Mouse (Mus musculus): ENCODE data around the gene Chd6.

The Chd6 gene

DNA sequence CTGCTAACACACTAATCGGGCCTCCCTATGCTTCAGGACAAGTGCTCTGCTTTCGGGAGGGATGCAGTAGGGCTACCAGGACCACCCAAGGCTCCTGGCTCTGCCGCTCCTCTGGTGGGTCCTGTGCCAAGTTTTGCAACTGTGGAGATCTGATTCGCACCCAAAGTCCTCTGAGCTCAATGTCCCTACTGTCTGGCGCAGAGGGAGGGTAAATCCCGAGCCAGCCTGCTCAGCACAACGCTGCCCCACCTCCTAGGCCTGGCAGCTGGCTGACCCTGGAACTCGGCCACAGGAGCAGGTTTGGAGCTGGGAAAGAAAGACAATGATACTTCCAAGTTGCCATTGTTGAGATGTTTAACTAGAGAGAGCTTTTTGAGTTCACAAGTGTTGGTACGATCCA lies 183.7 kb downstream of the Chd6 start:
- no peak for DNase-seq

DNA sequence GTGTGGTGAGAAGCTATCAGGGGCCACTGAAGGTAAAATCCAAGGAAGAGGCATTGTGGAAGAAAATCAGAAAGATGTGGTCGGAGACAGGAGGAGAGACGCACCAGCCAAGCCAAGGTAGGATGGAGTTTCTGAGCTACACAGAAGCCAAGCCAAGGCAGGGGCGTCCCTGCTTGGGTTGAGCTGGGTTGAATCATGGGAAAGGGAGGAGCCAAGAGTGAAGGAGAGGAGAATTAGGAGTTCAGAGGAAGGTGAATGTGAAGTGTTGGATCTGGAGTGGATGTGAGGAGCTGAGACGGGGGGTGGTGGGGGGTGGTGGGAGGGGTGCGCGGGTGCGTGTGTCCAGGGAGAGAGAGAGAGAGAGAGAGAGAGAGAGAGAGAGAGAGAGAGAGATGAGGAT lies 187.6 kb downstream of the Chd6 start:
- DNase-seq = no peak

DNA sequence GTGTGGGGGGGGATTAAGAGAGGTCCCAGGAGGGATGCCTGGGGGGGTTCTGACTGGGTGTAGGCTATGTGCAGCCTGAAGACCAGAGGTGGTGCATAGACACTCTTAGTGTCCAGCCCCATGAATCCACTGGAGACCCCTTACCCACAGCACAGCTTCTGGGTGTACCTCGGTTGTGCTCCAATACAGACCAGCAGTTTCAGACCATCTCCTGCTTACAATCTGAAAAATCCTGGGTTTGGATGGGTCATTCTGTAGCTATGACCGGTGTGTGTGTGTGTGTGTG lies 190.0 kb downstream of the Chd6 start:
- DNase-seq = no peak

GRCm38 (mm10) chr2:160918154-160918929 lies 190.5 kb downstream of the Chd6 start:
- no peak for DNase-seq

GRCm38 (mm10) chr2:160917313-160917712 lies 191.6 kb downstream of the Chd6 start:
- no peak for DNase-seq

GRCm38 (mm10) chr2:160916714-160917113 lies 192.2 kb downstream of the Chd6 start:
- DNase-seq = no peak

DNA sequence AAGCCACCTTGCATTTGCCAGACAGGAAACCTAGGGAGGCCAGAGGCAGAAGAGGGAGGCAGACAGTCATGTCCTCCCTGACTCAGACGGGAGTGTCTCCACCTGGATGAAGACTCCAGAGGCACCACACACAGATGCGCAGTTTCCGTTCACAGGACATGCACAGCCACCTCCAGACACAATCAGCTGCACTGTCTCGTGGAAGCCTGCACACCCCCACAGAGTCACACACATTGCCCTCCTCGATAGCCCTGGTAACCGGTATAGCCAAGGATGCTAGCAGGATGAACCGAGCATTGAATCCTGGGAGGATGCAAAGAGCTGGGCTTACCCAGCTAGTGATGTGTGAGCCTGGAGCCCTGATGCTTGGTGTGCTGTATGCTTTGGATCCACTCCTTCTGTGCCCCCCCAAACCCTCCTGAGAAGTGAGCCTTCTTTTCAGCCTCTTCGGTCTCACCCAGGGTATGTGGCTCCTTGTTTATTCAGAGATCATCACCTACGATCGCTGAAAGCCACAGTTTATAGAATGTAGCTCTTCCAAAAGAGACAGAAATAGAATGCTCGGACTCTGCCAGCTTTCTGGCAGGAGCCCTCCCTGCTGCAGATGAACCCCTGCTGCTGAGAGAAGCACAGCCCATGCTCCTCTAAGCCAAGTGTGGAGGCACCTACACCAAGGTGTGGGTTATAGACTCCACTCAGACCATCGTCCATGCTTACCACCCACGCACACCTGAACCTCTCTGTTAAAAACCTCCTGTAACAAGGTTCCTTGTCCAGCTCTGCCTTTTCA lies 192.9 kb downstream of the Chd6 start:
- no peak for DNase-seq

GRCm38 (mm10) chr2:160914656-160915055 lies 194.2 kb downstream of the Chd6 start:
- DNase-seq = no peak

DNA sequence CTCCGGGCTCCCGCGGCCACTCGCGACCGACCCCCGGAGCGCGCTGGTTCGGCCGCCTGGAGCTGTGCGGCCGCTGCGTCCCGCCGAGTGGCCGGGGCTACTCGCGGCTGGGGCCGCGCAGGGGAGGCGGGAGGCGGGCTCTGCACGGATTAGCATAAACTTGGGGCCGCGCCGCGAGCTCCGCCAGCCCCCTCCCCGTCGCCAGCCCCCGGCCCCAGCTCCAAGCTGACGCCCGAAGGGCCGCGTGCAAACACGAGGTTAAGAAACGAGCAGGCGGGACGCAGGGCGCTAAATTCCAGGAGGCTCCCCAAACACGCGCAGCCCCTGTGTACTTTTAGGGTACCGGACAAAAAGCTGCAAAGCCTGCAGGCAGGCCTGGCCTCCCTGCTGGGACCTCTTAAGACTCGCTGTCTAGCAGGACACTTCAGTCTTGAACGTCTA lies 196.6 kb downstream of the Chd6 start, which contains the start of gene Emilin3:
Gene Emilin3, minus strand, starts transcription at position 98 of the 441 bp plus-strand sequence.
- DNase-seq = no peak

GRCm38 (mm10) chr2:160911558-160912201 lies 197.2 kb downstream of the Chd6 start:
- DNase-seq = no peak

- no peak for DNase-seq
Measured at GRCm38 (mm10) chr2:160910633-160911032, 198.2 kb downstream of the Chd6 start.

DNA sequence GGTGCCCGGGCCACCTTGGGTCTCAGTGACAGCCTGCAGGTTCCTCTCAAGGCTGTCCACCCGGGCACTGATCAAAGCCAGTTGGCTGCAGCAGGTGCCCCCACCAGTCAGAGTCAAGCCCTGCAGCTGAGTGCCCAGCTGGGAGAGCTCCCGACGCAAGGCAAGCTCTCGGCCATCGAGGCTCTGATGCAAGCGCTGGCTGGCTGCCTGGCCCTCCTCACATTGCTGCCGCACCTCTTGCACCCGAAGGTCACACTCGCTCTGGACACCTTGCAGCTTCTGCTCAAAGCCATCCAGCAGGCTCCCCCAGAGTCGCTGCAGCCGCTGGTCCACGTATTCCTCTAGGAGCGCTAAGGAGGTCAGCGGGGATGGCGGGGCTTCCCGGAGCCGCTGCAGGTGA lies 200.3 kb downstream of the Chd6 start:
- DNase-seq = no peak

DNA sequence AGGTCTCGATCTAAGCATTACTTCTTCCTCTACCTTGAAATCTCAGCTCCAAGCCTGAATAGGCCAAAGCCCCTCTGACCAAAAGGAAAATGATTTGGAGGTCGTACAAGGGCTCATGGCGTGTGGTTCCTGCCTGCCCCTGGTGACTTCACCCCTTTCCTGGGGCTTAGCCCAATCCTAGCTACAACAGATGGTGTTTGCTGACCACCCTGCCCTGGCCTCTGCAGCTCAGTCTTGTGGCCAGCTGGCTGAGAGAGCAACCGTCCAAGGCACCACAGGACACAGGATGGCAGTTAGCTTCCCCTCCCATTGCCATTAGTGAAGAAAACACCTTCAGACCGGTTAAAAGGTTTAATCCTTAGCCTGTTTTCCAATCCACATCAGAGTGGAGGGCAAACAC lies 202.8 kb downstream of the Chd6 start:
- DNase-seq = no peak

DNA sequence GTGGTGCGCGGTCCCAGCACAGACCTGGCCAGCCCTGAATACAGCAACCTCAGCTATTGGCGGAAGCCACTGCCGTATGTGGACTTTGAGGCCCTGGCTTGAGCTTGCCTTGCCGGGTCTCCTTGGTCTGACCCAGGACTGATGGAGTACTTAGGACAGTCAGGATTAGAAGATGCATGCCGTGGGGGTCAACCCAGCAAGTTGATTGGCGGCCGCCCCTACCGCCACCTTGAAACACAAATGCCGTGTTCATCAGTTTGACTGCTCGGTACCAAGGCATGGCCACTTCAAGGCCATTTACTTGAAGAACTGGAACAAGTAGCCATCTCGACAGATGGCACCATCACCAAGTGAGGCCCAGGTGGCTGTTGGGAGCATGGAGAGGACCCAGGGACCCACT lies 203.6 kb downstream of the Chd6 start:
- no peak for DNase-seq

DNA sequence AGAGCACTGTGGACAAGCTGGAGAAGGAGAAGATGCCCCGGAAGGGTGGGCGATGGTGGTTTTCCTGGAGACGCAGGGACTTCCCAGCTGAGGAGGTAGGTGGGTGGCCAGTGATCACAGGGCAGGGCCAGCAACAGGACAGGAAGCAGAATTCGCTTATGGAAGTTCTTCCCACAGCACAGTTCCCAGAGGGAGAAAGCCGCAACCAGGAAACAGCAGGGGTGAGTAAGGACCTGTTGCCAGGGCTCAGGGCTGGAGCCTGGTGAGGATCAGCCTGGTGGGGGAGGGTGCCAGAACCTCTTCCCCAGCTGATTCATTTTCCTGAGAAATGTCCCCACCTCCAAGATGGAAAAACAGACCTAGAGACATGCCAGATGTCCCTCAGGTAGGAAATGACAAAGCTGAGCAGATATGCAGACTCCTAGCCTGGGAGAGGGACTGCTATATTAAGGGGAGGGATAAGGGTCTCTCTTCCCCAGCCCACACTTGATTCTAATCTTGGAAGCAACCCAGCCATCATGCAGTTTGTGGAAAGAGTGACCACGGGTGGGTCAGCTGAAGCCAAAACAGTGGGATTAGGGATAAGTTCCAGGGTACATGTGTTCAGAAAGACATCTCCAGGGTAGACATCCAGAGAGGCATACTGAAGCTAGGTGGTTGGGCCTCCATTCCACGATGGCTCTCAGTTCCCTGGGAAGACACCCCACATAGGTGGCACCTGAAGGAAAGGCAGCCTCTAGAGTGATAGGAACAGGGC lies 207.0 kb downstream of the Chd6 start:
- no peak for DNase-seq
